Mouse (Mus musculus): ENCODE measurements around the gene Arl15.

DNA sequence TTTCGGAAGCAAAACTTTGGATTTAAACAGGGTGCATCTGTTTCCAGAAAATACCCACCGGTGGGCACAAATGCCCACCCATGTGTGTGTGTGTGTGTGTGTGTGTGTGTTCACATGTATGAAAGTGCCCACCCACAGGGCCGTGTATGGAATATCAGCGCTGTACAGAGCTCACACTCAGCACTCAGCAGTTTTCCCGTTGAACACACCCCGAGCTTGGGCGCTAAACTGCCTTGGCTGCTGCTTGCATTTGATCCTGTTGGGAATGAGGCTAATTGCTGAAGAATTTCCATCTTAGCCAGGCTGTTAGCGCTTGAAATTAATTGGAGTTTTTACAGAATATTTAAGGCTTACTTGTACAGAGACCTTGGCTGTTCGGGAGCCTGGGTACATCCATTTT lies 282.9 kb downstream of the Arl15 start:
- TF ChIP-seq CTCF (IDR thresholded peaks at IDR 0.05) (no peak), EP300 (IDR thresholded peaks at IDR 0.05; ENCODE audit: insufficient read depth, low read depth, low read length) (no peak), POLR2A (IDR thresholded peaks at IDR 0.05; ENCODE audit: insufficient read depth, low read depth, low read length) (no peak)

Measured in heart, adult 2 months (tissue).